Mouse (Mus musculus) spleen, adult 12 weeks (tissue): ENCODE results near the gene Gm11237.
"Not testable (repeated sequence)": the region's sequence is repeated elsewhere in the genome, so short reads cannot be mapped to it uniquely, and the experiment has no call there.

Experiments
- DNase-seq: peaks from one replicate; pipeline ENCODE4 v3.0.0; 2022; ENCODE audit warnings: low spot score

Gene Gm11237

DNA sequence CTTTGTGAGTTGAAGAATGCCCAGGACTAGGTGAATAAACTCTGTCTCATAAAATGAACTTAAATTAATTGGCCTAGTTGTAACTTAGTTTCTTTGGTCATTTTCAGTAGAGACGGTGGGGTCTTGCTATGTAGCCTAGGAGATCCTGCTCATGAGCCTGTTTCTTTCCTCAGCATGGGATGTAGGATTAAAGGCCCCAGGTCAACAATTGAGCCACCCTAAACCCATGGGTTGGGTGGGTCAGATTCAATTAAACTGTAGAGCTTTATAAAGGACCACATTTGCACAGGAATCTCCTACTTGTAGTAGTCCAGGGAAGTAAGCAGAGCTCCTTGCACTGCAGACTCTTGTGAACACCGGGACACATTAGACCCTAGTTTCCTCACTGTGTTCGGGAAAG is at the start of gene Gm11237:
TSS of gene Gm11237 (plus strand) at position 301 of the 400 bp plus-strand sequence.
- DNase-seq, result not testable (repeated sequence)

DNA sequence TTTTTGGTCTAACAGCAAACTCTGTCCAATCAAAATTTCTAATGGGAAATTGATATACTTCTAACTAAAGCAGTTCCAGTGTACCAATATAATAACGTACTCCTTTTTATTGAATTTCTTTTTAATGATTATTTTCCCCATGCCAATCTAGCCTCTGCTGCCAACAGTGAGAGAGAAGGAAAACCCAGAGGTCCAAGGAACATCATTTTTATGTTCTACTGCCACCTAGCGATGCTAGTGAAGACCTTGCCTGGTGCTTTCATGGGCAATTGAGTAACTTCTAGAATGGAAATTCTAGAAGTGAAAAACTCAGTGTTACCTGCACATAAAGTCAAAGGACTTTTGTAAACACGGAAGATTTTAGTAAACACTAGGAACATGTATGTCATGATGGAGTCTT is 23.5 kb upstream of the Gm11237 start:
- no peak for DNase-seq

DNA sequence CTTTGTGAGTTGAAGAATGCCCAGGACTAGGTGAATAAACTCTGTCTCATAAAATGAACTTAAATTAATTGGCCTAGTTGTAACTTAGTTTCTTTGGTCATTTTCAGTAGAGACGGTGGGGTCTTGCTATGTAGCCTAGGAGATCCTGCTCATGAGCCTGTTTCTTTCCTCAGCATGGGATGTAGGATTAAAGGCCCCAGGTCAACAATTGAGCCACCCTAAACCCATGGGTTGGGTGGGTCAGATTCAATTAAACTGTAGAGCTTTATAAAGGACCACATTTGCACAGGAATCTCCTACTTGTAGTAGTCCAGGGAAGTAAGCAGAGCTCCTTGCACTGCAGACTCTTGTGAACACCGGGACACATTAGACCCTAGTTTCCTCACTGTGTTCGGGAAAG is 15.2 kb upstream of the Gm11237 start, which contains the start of gene Gm11238:
TSS of gene Gm11238 (plus strand) at position 301 of the 400 bp plus-strand sequence.
- not testable (repeated sequence) for DNase-seq

DNA sequence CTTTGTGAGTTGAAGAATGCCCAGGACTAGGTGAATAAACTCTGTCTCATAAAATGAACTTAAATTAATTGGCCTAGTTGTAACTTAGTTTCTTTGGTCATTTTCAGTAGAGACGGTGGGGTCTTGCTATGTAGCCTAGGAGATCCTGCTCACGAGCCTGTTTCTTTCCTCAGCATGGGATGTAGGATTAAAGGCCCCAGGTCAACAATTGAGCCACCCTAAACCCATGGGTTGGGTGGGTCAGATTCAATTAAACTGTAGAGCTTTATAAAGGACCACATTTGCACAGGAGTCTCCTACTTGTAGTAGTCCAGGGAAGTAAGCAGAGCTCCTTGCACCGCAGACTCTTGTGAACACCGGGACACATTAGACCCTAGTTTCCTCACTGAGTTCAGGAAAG is 15.0 kb downstream of the Gm11237 start, which contains the start of gene Gm11236:
TSS of gene Gm11236 (plus strand) at position 301 of the 400 bp plus-strand sequence.
- DNase-seq, result not testable (repeated sequence)

DNA sequence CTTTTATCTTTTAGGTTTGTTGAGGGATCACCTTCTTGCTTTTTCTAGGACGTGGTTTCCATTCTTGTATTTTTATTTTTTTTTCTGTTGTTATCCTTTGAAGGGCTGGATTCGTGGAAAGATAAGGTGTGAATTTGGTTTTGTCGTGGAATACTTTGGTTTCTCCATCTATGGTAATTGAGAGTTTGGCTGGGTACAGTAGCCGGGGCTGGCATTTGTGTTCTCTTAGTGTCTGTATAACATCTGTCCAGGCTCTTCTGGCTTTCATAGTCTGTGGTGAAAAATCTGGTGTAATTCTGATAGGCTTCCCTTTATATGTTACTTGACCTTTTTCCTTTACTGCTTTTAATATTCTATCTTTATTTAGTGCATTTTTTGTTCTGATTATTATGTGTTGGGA is 39.1 kb downstream of the Gm11237 start:
- not testable (repeated sequence) for DNase-seq

DNA sequence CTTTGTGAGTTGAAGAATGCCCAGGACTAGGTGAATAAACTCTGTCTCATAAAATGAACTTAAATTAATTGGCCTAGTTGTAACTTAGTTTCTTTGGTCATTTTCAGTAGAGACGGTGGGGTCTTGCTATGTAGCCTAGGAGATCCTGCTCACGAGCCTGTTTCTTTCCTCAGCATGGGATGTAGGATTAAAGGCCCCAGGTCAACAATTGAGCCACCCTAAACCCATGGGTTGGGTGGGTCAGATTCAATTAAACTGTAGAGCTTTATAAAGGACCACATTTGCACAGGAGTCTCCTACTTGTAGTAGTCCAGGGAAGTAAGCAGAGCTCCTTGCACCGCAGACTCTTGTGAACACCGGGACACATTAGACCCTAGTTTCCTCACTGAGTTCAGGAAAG is 45.3 kb downstream of the Gm11237 start, which contains the start of gene Gm11239:
TSS of gene Gm11239 (plus strand) at position 301 of the 400 bp plus-strand sequence.
- DNase-seq, result not testable (repeated sequence)
